29 mouse cellular contexts compared by ENCODE assay signal in genomic region chr9:64777441-64777987, GRCm38 (mm10). TPM values are rescaled to one million over a fixed set of nuclear protein-coding genes. Genes with fewer than 3 reads are reported as not detected.
DNase-seq lines count a peak whose midpoint lies in the region; ATAC-seq and TF ChIP-seq lines count a peak whose summit lies in the region.
"Had no signal": no experiment of that assay in that cellular context is flagged by ENCODE, and none has a peak within 500 bp of the region (broad histone marks: within the 10 kb centered on the region; RNA-seq: fewer than 3 reads in every experiment).

No protein-coding gene starts in this region.

- no peak overlapping the region; the same call in 1 of the 2 replicates for H3K27ac ChIP-seq in heart, embryonic 16.5 days (ENCODE audit: low read length)
- H3K27ac ChIP-seq in kidney, adult 2 months (ENCODE audit: insufficient read depth, low read depth, low read length) = no peak overlapping the region
- H3K27ac ChIP-seq: embryonic facial prominence, embryonic 10.5 days; embryonic facial prominence, embryonic 13.5 days; forebrain, embryonic 12.5 days; forebrain, embryonic 15.5 days; heart, embryonic 10.5 days; heart, embryonic 15.5 days; hindbrain, embryonic 14.5 days; hindbrain, postnatal 0 days had no signal

- peaks cover 14% of the 10 kb centered on the region for H3K4me1 ChIP-seq in heart, embryonic 16.5 days (ENCODE audit: control insufficient read depth, insufficient read depth, low read length)
- H3K4me1 ChIP-seq in kidney, adult 2 months (ENCODE audit: control insufficient read depth, insufficient read depth, low read length) = no peaks in the 10 kb centered on the region

- intact Hi-C loops in heart, postnatal 14 days (cut with DNase I) = loop anchor here (5.0 kb wide), 1 partner anchor 35 kb away; the partner anchor contains the start of gene Dennd4a

- no peak overlapping the region for H3K4me3 ChIP-seq in heart, embryonic 16.5 days (ENCODE audit: low read length)
- no peak overlapping the region for H3K4me3 ChIP-seq in kidney, adult 2 months (ENCODE audit: insufficient read depth, low read depth, low read length)
- H3K4me3 ChIP-seq: embryonic facial prominence, embryonic 10.5 days; embryonic facial prominence, embryonic 13.5 days; erythroblast, embryonic 14.5 days; forebrain, embryonic 12.5 days; forebrain, embryonic 15.5 days; heart, embryonic 10.5 days; heart, embryonic 15.5 days had no signal

- no peak overlapping the region for H3K4me2 ChIP-seq in heart, embryonic 16.5 days (ENCODE audit: low read depth, low read length)
- H3K4me2 ChIP-seq: embryonic facial prominence, embryonic 13.5 days; forebrain, embryonic 12.5 days; forebrain, embryonic 15.5 days; heart, embryonic 15.5 days; hindbrain, embryonic 14.5 days had no signal

- TF ChIP-seq CTCF in kidney, adult 2 months (conservative IDR thresholded peaks at IDR 0.05; ENCODE audit: insufficient read depth, insufficient read length, low read depth, low read length) = no peak

- DNase-seq in heart, postnatal 14 days = no peak
- peak; percentile 11 for DNase-seq in kidney, adult 2 months
- no peak for DNase-seq in kidney, adult 9 months
- peak; percentile 24 for DNase-seq in lung, postnatal 14 days
- no peak for DNase-seq in lung, adult 18-20 months
- DNase-seq in NIH3T3 (ENCODE audit: low read depth) = peak; percentile 96
- DNase-seq in right cerebral cortex, postnatal 10 days (ENCODE audit: low spot score in 2 of 2) = no peak
- DNase-seq: adrenal gland, adult 8-10 months; adrenal gland, postnatal 25 days; cerebellum, adult 11-12 months; cerebellum, adult 8-10 months; cerebellum, postnatal 10 days; cerebellum, postnatal 36 days; embryo, embryonic 11 days; gastrocnemius, postnatal 25 days; heart, postnatal 36 days had no signal

- no peaks in the 10 kb centered on the region for H3K36me3 ChIP-seq in heart, embryonic 16.5 days (ENCODE audit: control insufficient read depth, insufficient read depth)
- H3K36me3 ChIP-seq in kidney, adult 2 months (ENCODE audit: control insufficient read depth, insufficient read depth, low read length) = no peaks in the 10 kb centered on the region
- H3K36me3 ChIP-seq: embryonic facial prominence, embryonic 10.5 days; embryonic facial prominence, embryonic 13.5 days; forebrain, embryonic 12.5 days; forebrain, embryonic 15.5 days; heart, embryonic 10.5 days; heart, embryonic 15.5 days had no signal

- WGBS in heart, embryonic 16.5 days = 67% methylated on average over 4 of the region's 4 CpGs
- 88% methylated on average over 4 of the region's 4 CpGs for WGBS in kidney, adult 2 months

- peak; percentile 57 for ATAC-seq in heart, embryonic 16.5 days (replicated peaks; ENCODE audit: extremely low read depth, insufficient read depth, low FRiP score)
- ATAC-seq: activated CD4-positive, CD25-positive, alpha-beta regulatory T cell, adult 4 months; CD4-positive, CD25-positive, alpha-beta regulatory T cell, adult 4 months; forebrain, embryonic 15.5 days; hindbrain, postnatal 0 days; inflammation-experienced regulatory T-cells, adult 6 months had no signal

- H3K9ac ChIP-seq in heart, embryonic 16.5 days (ENCODE audit: low read length) = no peak overlapping the region
- H3K9ac ChIP-seq: embryonic facial prominence, embryonic 13.5 days; forebrain, embryonic 12.5 days; forebrain, embryonic 15.5 days; heart, embryonic 15.5 days; hindbrain, embryonic 14.5 days had no signal

- H3K9me3 ChIP-seq in heart, embryonic 16.5 days (replicated peaks; ENCODE audit: control insufficient read depth, low read length) = no peaks in the 10 kb centered on the region
- H3K9me3 ChIP-seq: embryonic facial prominence, embryonic 10.5 days; embryonic facial prominence, embryonic 13.5 days; forebrain, embryonic 12.5 days; forebrain, embryonic 15.5 days; heart, embryonic 10.5 days; heart, embryonic 15.5 days had no signal

- no peak for TF ChIP-seq POLR2A in kidney, adult 2 months (IDR thresholded peaks at IDR 0.05; ENCODE audit: low read depth, low read length)

- H3K27me3 ChIP-seq in heart, embryonic 16.5 days (ENCODE audit: control insufficient read depth, insufficient read depth, low read length) = no peaks in the 10 kb centered on the region
- H3K27me3 ChIP-seq in kidney, adult 2 months (replicated peaks; ENCODE audit: control insufficient read depth, insufficient read depth, low read length) = no peaks in the 10 kb centered on the region
- H3K27me3 ChIP-seq: embryonic facial prominence, embryonic 13.5 days; forebrain, embryonic 12.5 days; forebrain, embryonic 15.5 days; heart, embryonic 15.5 days had no signal

RNA-seq across cellular contexts. Expression of gene Dennd4a, which starts 33.6 kb away (rescaled TPM):
- 5.4 and 6.0 TPM in 2 replicates for polyA plus RNA-seq in heart, embryonic 16.5 days (2015; fragmentation: Nextera tagmentation; extraction: Ambion mirVana)
- 10 to 100 TPM; 10.6 to 12.6 TPM for total RNA-seq in heart, postnatal 14 days (2021)
- 4.5 and 5.1 TPM in 2 replicates for polyA plus RNA-seq in kidney, adult 2 months (2012; rRNA removed)

RNA-seq across cellular contexts. Expression of gene Rab11a, which starts 40.0 kb away (rescaled TPM):
- 287 and 335 TPM in 2 replicates for polyA plus RNA-seq in heart, embryonic 16.5 days (2015; fragmentation: Nextera tagmentation; extraction: Ambion mirVana)
- total RNA-seq in heart, postnatal 14 days (2021) = 100 to 1,000 TPM; 216 to 231 TPM
- 124 and 188 TPM in 2 replicates for polyA plus RNA-seq in kidney, adult 2 months (2012; rRNA removed)

Comparison
In these comparisons a context has a peak if more than half of its experiments do, and no peak if none do; other contexts are left out.
1. DNase-seq: peak in kidney, adult 2 months (single experiment), lung, postnatal 14 days (single experiment) and NIH3T3 (single experiment); none in heart, postnatal 14 days (0 of 2), kidney, adult 9 months (single experiment), lung, adult 18-20 months (0 of 2) and right cerebral cortex, postnatal 10 days (0 of 2).